Mouse (Mus musculus): ENCODE results near the gene Adgrd1. TPM values are rescaled to one million over a fixed set of nuclear protein-coding genes. Genes with fewer than 3 reads are reported as not detected.

Adgrd1 gene
- polyA plus RNA-seq, 2 experiments: 0.09 TPM

DNA sequence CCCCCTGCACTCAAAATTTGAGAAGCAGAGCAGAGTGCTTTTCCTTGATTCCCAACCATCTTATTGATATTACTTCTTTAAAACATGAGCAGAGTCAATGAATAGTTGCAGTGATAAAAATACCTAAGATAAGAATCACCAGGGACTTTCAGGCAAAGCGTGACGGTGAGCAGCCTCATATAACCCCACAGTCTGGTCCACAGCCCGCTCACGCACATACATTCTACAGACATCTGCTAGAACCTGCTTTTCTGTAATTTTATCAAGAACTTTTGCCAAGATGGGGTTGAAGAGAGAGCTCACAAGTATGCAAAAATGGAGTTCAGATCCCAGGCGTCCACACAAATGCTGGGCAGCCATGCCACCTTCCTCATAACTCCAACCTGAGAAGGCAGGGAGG lies 40.9 kb downstream of the Adgrd1 start:
- Histone ChIP-seq H3K9me3 (ENCODE audit: control insufficient read depth, low read length) (no peaks in the 10 kb centered on the region), H3K27me3 (ENCODE audit: control insufficient read depth, insufficient read depth, low read length) (no peaks in the 10 kb centered on the region), H3K27ac (no peak overlapping the region), H3K36me3 (replicated peaks; ENCODE audit: control insufficient read depth, insufficient read depth, low read depth) (no peaks in the 10 kb centered on the region), H3K4me2 (ENCODE audit: low read depth) (no peak overlapping the region), H3K4me3 (ENCODE audit: insufficient read depth in 1 of 2, low read depth in 2 of 2, low read length in 2 of 2) (no peak overlapping the region), H3K9ac (replicated peaks) (no peak overlapping the region), H3K4me1 (replicated peaks; ENCODE audit: control insufficient read depth in 2 of 2, insufficient read depth in 2 of 2, low read length in 1 of 2) (no peaks in the 10 kb centered on the region)
- no peak for ATAC-seq (ENCODE audit: insufficient read depth)
- WGBS (ENCODE audit: insufficient replicate concordance): 78% methylated on average over 5 of the region's 5 CpGs
- TF ChIP-seq EP300 (IDR thresholded peaks at IDR 0.05; ENCODE audit: low read depth): no peak
- no peak for TF ChIP-seq CTCF (IDR thresholded peaks at IDR 0.05; ENCODE audit: low read depth)
- DNase-seq (ENCODE audit: low read depth in 3 of 3, low spot score in 3 of 3): no peak

DNA sequence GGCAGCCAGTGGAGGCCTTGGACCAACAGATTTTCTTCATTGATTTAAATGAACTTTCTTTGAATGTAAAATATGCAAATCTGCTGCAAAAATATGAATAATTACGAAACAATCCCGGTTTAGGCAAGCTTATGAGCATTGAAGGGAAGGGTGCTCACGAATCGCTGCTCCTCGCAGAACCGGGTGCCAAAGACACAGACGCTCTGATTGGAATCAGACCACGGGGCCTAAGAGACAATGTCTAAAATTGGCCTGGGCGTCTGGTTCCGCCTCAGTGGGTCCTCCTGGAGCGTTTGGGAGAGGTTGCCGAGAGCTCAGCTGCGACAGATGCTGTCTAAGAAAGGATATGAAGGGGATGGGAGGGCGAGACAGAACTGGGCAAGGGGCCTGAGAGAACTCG lies 42.0 kb downstream of the Adgrd1 start:
- H3K27me3 ChIP-seq (ENCODE audit: control insufficient read depth, insufficient read depth, low read length): no peaks in the 10 kb centered on the region
- no peak for ATAC-seq (ENCODE audit: insufficient read depth)
- H3K27ac ChIP-seq: no peak overlapping the region
- 71% methylated on average over 15 of the region's 15 CpGs for WGBS (ENCODE audit: insufficient replicate concordance)
- TF ChIP-seq CTCF (IDR thresholded peaks at IDR 0.05; ENCODE audit: low read depth) (no peak), EP300 (IDR thresholded peaks at IDR 0.05; ENCODE audit: low read depth) (no peak)
- H3K9me3 ChIP-seq (ENCODE audit: control insufficient read depth, low read length): no peaks in the 10 kb centered on the region
- H3K36me3 ChIP-seq (replicated peaks; ENCODE audit: control insufficient read depth, insufficient read depth, low read depth): no peaks in the 10 kb centered on the region
- H3K9ac ChIP-seq (replicated peaks): no peak overlapping the region
- no peaks in the 10 kb centered on the region for H3K4me1 ChIP-seq (replicated peaks; ENCODE audit: control insufficient read depth in 2 of 2, insufficient read depth in 2 of 2, low read length in 1 of 2)
- no peak for DNase-seq (ENCODE audit: low read depth in 3 of 3, low spot score in 3 of 3)
- no peak overlapping the region for H3K4me2 ChIP-seq (ENCODE audit: low read depth)
- H3K4me3 ChIP-seq (ENCODE audit: insufficient read depth in 1 of 2, low read depth in 2 of 2, low read length in 2 of 2): no peak overlapping the region

DNA sequence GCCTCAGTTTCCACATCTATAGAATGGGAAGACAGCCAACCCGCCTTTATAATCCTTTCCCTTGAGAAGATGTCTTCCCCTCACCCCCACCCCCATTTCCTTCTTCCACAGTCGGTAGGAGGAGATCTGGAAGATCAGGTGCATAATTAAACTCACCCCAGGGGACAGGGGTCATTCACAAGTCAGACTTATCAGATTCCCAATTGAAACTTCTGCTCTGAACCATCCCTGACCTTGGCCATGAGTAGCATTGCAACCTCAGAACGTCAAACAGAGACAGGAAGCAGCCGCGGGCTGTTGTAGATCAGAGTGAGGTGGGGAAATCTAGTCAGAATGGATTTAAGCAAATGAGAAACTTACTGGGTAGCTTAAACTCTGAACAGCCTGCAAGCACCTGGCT lies 46.3 kb downstream of the Adgrd1 start:
- DNase-seq (ENCODE audit: low read depth in 3 of 3, low spot score in 3 of 3) (no peak), ATAC-seq (ENCODE audit: insufficient read depth) (no peak)
- 31% methylated on average over 5 of the region's 5 CpGs for WGBS (ENCODE audit: insufficient replicate concordance)
- Histone ChIP-seq H3K27ac (no peak overlapping the region), H3K36me3 (replicated peaks; ENCODE audit: control insufficient read depth, insufficient read depth, low read depth) (no peaks in the 10 kb centered on the region), H3K4me2 (ENCODE audit: low read depth) (no peak overlapping the region), H3K27me3 (ENCODE audit: control insufficient read depth, insufficient read depth, low read length) (no peaks in the 10 kb centered on the region), H3K4me1 (replicated peaks; ENCODE audit: control insufficient read depth in 2 of 2, insufficient read depth in 2 of 2, low read length in 1 of 2) (no peaks in the 10 kb centered on the region; a peak in 1 of 4 replicates), H3K9me3 (ENCODE audit: control insufficient read depth, low read length) (no peaks in the 10 kb centered on the region), H3K4me3 (ENCODE audit: insufficient read depth in 1 of 2, low read depth in 2 of 2, low read length in 2 of 2) (no peak overlapping the region), H3K9ac (replicated peaks) (no peak overlapping the region)
- TF ChIP-seq EP300 (IDR thresholded peaks at IDR 0.05; ENCODE audit: low read depth) (no peak), CTCF (IDR thresholded peaks at IDR 0.05; ENCODE audit: low read depth) (no peak)

GRCm38 (mm10) chr5:129145307-129145935 lies 48.9 kb downstream of the Adgrd1 start:
- WGBS (ENCODE audit: insufficient replicate concordance): 59% methylated on average over 8 of the region's 8 CpGs
- no peak for ATAC-seq (ENCODE audit: insufficient read depth)
- H3K27me3 ChIP-seq (ENCODE audit: control insufficient read depth, insufficient read depth, low read length): no peaks in the 10 kb centered on the region

GRCm38 (mm10) chr5:129146892-129147509 lies 50.5 kb downstream of the Adgrd1 start:
- Histone ChIP-seq H3K9ac (replicated peaks) (no peak overlapping the region), H3K9me3 (ENCODE audit: control insufficient read depth, low read length) (no peaks in the 10 kb centered on the region), H3K4me2 (ENCODE audit: low read depth) (no peak overlapping the region), H3K4me1 (replicated peaks; ENCODE audit: control insufficient read depth in 2 of 2, insufficient read depth in 2 of 2, low read length in 1 of 2) (no peaks in the 10 kb centered on the region; a peak in 1 of 4 replicates), H3K27ac (no peak overlapping the region), H3K36me3 (replicated peaks; ENCODE audit: control insufficient read depth, insufficient read depth, low read depth) (no peaks in the 10 kb centered on the region), H3K27me3 (ENCODE audit: control insufficient read depth, insufficient read depth, low read length) (no peaks in the 10 kb centered on the region), H3K4me3 (ENCODE audit: insufficient read depth in 1 of 2, low read depth in 2 of 2, low read length in 2 of 2) (no peak overlapping the region)
- TF ChIP-seq EP300 (IDR thresholded peaks at IDR 0.05; ENCODE audit: low read depth) (no peak), CTCF (IDR thresholded peaks at IDR 0.05; ENCODE audit: low read depth) (no peak)
- 46% methylated on average over 12 of the region's 12 CpGs for WGBS (ENCODE audit: insufficient replicate concordance)
- DNase-seq (ENCODE audit: low read depth in 3 of 3, low spot score in 3 of 3): no peak
- no peak for ATAC-seq (ENCODE audit: insufficient read depth)

More at GRCm38 (mm10) chr5:129145307-129145935, 48.9 kb downstream of the Adgrd1 start:
- TF ChIP-seq EP300 (IDR thresholded peaks at IDR 0.05; ENCODE audit: low read depth) (no peak), CTCF (IDR thresholded peaks at IDR 0.05; ENCODE audit: low read depth) (no peak)
- no peak overlapping the region for H3K9ac ChIP-seq (replicated peaks)
- DNase-seq (ENCODE audit: low read depth in 3 of 3, low spot score in 3 of 3): no peak
- H3K27ac ChIP-seq: no peak overlapping the region
- no peak overlapping the region for H3K4me2 ChIP-seq (ENCODE audit: low read depth)
- no peaks in the 10 kb centered on the region for H3K36me3 ChIP-seq (replicated peaks; ENCODE audit: control insufficient read depth, insufficient read depth, low read depth)
- H3K9me3 ChIP-seq (ENCODE audit: control insufficient read depth, low read length): no peaks in the 10 kb centered on the region
- H3K4me1 ChIP-seq (replicated peaks; ENCODE audit: control insufficient read depth in 2 of 2, insufficient read depth in 2 of 2, low read length in 1 of 2): no peaks in the 10 kb centered on the region; a peak in 1 of 4 replicates
- no peak overlapping the region for H3K4me3 ChIP-seq (ENCODE audit: insufficient read depth in 1 of 2, low read depth in 2 of 2, low read length in 2 of 2)
